Mouse (Mus musculus) cortical plate, adult 2 months (tissue): Measurements from ENCODE around the gene Fggy.

ENCODE experiments used
- CTCF ChIP-seq: fragments of 200-500 bp; IDR thresholded peaks from 2 replicates; pipeline ENCODE4 v1.5.1; 2011; ENCODE audit warnings: mild to moderate bottlenecking, control low read depth, low read length; ENCODE audit not compliant: insufficient read depth; ENCODE audit errors: extremely low read depth
- POLR2A ChIP-seq: fragments of 200-500 bp; IDR thresholded peaks from 2 replicates; pipeline ENCODE4 v1.6.1; 2011; ENCODE audit warnings: mild to moderate bottlenecking, low read length, control low read depth; ENCODE audit not compliant: insufficient read depth; ENCODE audit errors: extremely low read depth

- no peak for TF ChIP-seq POLR2A
- no peak for TF ChIP-seq CTCF
Measured at GRCm38 (mm10) chr4:95640831-95641230, 83.5 kb downstream of the Fggy start.
